ENCODE assay signal across 8 mouse cellular contexts in genomic region chr16:48190399-48190798, GRCm38 (mm10).
DNase-seq lines count a peak whose midpoint lies in the region.
"Had no signal": no experiment of that assay in that cellular context is flagged by ENCODE, and none has a peak within 500 bp of the region (broad histone marks: within the 10 kb centered on the region; RNA-seq: fewer than 3 reads in every experiment).

No protein-coding gene starts in this region.

- 75% methylated on average over 12 of the region's 12 CpGs for WGBS in embryonic facial prominence, embryonic 10.5 days

- H3K9me3 ChIP-seq in embryonic facial prominence, embryonic 10.5 days = no peaks in the 10 kb centered on the region

- DNase-seq in heart, postnatal 4 days = peak; percentile 6
- no peak for DNase-seq in heart, postnatal 25 days (ENCODE audit: low spot score)
- peak; percentile 3 for DNase-seq in adrenal gland, adult 8-10 months
- DNase-seq in embryonic facial prominence, embryonic 10.5 days (ENCODE audit: low spot score) = peak; percentile 8
- peak; percentile 24 to 38 for DNase-seq in kidney, postnatal 4 days
- DNase-seq in thymus, postnatal 0 days (ENCODE audit: low spot score) = no peak
- no peak for DNase-seq in thymus, postnatal 14 days
- DNase-seq: layer of hippocampus, adult 9-11 months had no signal

- H3K36me3 ChIP-seq in embryonic facial prominence, embryonic 10.5 days (replicated peaks) = no peaks in the 10 kb centered on the region

- H3K4me1 ChIP-seq in embryonic facial prominence, embryonic 10.5 days = no peaks in the 10 kb centered on the region

- no peaks in the 10 kb centered on the region for H3K27me3 ChIP-seq in embryonic facial prominence, embryonic 10.5 days (replicated peaks; ENCODE audit: low read depth, poor library complexity, severe bottlenecking)

- no peak overlapping the region for H3K27ac ChIP-seq in embryonic facial prominence, embryonic 10.5 days (replicated peaks)

- no peak overlapping the region for H3K4me3 ChIP-seq in embryonic facial prominence, embryonic 10.5 days

- intact Hi-C loops in heart, postnatal 25 days (cut with DNase I) = no loop called here

Comparison
In these comparisons a context has a peak if more than half of its experiments do, and no peak if none do; other contexts are left out.
1. DNase-seq: peak in heart, postnatal 4 days (single experiment), adrenal gland, adult 8-10 months (single experiment), embryonic facial prominence, embryonic 10.5 days (single experiment) and kidney, postnatal 4 days (2 of 2); none in heart, postnatal 25 days (single experiment), thymus, postnatal 0 days (single experiment) and thymus, postnatal 14 days (single experiment).